Mouse (Mus musculus): ENCODE results near the gene Amfr. TPM values are rescaled to one million over a fixed set of nuclear protein-coding genes. Genes with fewer than 3 reads are reported as not detected.

Amfr gene
- total RNA-seq, 2 experiments from 2014 or later: 129 to 132 TPM

DNA sequence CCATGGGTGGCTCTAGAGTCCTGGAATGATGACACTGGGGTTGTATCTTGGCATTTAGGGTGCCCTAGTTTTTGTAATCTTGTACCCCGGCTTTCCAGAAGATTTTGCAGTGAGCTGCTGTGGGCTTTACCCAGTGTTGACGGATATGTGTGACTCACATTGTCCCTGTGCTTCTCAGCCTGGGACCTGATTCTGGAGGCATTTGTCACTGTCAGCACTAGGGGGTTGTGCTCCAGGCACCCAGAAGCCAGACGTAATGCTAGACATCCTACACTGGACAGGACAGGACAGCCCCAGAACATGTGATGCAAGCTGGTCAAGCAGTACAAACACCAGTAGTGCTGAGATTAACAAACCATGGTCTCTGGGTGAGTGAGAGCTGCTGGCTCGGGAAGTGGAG is 66.9 kb downstream of the Amfr start:
- no peak for DNase-seq (ENCODE audit: extremely low spot score in 1 of 2, low spot score in 2 of 2)

DNA sequence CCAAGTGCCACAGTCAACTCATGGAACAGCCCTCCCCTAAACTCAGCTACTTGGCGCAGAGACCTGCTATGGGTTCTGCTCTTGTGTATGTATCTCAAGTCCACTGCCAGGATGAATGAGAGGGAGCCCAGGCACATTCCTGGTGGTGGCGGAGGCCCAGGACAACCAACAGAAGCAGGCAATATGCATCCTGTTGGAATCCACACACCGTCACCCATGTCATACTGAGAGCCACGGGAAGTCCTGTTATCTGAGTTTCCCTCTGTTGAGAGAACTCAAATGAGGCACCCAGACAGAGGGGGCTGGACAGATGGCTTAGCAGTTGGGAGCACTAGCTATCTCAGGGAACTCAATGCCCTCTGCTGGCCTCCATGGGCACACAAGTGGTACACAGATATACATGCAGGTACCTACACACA is 71.0 kb downstream of the Amfr start:
- intact Hi-C loops (cut with DNase I): no loop called here
- no peak for DNase-seq (ENCODE audit: extremely low spot score in 1 of 2, low spot score in 2 of 2)

More for the DNA sequence above, 66.9 kb downstream of the Amfr start:
- intact Hi-C loops (cut with DNase I): no loop called here

DNA sequence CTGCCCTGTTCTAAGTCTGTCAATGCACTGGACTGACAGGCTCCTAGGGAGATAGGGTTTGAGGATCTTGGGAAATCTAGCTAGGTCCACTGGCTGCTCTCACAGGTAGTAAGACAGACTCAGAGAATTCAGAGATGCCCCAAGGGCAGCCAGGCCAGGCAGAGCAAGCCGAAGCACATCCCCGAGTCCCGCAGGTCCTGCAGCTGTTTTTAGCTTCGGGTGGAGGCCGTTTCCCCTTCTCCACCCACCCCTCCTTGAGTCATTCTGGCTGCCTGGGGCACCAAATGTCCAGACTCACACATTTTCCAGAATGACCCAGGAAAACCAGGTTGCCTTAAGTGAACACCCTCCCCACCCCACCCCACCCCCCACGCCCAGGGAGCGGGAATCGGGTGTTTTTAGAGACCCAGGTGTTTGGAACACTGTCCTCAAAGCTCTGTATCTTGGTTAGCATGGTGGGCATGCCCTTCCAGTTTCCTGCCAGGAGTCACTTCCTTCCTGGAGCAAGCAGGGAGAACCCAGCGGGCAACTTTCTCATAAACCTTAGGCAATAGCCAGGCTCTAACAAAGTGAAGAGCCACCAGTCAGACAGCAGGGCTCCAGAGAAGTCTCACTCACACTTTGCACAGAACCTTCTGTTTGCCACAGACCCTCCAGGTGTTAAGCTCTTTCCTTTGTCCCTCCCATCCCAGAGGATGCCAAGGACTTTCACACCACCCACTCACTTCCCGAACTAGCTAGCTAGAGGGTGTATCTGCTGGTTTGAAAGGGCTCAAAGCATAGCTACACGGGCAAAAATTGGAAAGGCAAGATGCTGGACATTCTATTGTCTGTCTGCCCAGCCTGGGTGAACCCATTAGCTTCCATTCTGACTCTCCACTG is 71.9 kb downstream of the Amfr start:
- DNase-seq (ENCODE audit: extremely low spot score in 1 of 2, low spot score in 2 of 2): no peak
- intact Hi-C loops (cut with DNase I): no loop called here

DNA sequence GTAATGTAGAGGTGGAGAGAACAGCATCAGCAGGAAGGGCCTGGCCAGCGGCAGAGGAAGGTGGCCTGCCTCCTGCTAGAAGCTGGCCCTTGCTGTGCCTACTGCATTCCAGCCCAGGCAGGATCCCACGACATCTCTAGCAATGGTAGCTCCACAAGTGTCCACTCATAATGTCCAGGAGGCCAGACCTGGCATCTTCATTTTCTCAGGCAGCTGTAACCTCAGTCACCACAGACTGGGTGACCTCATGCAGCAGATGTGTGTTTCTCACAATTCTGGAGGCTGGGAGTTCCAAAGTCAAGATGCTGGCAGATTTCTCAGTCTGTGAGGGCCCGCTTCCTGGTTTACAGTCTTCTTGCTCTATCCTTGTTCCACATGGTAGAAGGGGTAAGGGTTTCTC is 74.4 kb downstream of the Amfr start:
- intact Hi-C loops (cut with DNase I): no loop called here

DNA sequence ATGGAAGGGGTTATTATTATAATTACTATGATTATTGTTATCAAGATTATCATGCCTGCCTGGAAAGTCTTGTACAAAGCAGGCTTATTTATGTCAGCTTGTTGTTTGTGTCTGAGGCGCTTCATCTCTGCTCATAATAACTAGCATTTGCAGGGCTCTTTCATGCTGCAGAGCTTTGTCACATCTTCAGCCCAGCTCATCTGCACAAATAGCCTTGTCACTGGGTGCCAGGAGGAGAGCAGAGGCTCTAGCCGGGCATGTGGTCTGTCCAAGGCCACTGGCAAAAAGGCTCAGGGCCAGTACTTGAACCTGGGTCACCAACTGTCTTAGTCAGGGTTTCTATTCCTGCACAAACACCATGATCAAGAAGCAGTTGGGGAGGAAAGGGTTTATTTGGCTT is 79.4 kb downstream of the Amfr start:
- intact Hi-C loops (cut with DNase I): loop anchor here (5.0 kb wide), 2 partner anchors 116 to 341 kb away; no protein-coding TSS in a partner anchor
- DNase-seq (ENCODE audit: extremely low spot score in 1 of 2, low spot score in 2 of 2): no peak

More for the DNA sequence above, 74.4 kb downstream of the Amfr start:
- DNase-seq (ENCODE audit: extremely low spot score in 1 of 2, low spot score in 2 of 2): no peak

DNA sequence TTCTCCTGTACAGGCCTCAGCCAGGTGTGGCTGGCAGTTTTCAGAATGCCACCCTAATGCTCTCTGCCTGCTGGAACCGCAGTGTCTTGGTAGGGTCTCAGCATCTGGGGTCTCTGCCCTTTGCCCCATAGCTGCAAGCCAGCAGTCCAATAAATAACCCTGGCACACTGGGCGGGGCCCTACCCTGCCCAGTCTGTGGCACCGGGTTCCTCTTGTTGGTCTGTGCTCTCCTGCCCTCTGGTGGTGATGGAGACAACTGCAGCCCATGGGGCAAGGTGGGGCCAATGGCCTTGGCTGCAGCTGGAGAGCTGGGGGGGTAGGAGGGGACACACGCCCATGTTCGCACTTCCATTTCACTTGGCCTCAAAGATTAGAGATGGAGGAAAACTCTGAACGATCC is 79.8 kb downstream of the Amfr start:
- intact Hi-C loops (cut with DNase I): loop anchor here (5.0 kb wide), 2 partner anchors 116 to 341 kb away; no protein-coding TSS in a partner anchor
- peak; percentile 62 to 80 for DNase-seq (ENCODE audit: extremely low spot score in 1 of 2, low spot score in 2 of 2)

DNA sequence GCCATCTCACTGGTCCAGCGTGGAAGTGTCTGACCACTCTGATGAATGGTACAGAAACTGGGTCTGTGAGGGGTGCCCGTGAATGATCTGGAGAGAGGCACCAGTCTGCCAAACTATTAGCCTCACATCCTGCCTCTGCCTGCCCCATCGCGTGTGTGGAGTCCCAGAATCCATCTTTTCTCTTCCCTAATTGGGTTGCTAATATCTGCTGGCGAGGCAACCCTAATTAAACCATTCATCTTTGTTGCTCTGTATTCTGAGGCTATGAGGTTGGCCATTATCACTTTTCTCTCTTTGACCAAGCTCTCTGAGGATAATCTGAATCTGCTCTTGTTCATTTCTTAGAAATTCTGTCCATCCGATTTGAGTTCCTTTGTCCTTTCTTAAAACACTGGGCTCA is 81.3 kb downstream of the Amfr start:
- peak in 1 of 2 experiments; percentile 42 for DNase-seq (ENCODE audit: extremely low spot score in 1 of 2, low spot score in 2 of 2)

DNA sequence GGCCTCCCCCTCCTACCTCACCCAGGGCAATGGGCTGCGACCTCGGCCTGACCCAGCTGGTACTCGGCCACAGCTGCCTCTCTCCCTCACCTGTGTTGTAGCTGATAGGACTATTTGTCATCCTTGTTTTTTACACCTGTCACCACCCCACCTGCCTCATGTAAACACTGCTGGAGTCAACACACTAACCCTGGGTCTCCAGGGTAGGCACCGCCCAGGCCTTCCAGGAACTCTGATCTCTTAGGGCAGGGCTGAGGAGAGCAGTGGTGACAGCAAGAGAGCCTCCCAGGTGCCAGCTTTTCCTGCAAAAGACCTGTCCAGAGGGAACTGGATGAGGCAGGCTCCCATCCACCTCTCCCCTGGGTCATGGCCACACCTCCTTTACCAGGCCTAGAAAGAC is 83.4 kb downstream of the Amfr start:
- no peak for DNase-seq (ENCODE audit: extremely low spot score in 1 of 2, low spot score in 2 of 2)
- intact Hi-C loops (cut with DNase I): no loop called here

More for the DNA sequence above, 81.3 kb downstream of the Amfr start:
- intact Hi-C loops (cut with DNase I): loop anchor here (5.0 kb wide), 2 partner anchors 114 to 339 kb away; no protein-coding TSS in a partner anchor

DNA sequence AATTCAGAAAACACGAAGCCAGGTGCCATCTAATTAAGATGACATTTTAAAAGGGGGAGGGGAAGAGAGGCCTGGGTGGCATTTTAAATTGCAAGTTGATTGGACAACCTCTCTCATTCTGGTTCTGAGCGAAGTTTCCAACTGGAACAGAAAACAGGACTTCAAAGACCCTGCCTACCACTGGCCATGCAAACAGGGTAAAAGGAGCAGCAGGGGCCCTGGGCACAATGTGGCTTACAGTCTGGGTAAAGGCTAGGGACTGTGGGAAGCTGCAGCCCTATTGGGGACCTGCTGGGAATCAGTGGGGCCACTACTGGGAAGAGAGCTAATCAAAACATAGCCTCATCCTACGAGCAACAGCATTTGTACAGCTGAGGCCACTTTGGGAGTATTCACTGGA is 87.1 kb downstream of the Amfr start:
- peak in 1 of 2 experiments; percentile 36 for DNase-seq (ENCODE audit: extremely low spot score in 1 of 2, low spot score in 2 of 2)
- intact Hi-C loops (cut with DNase I): no loop called here

DNA sequence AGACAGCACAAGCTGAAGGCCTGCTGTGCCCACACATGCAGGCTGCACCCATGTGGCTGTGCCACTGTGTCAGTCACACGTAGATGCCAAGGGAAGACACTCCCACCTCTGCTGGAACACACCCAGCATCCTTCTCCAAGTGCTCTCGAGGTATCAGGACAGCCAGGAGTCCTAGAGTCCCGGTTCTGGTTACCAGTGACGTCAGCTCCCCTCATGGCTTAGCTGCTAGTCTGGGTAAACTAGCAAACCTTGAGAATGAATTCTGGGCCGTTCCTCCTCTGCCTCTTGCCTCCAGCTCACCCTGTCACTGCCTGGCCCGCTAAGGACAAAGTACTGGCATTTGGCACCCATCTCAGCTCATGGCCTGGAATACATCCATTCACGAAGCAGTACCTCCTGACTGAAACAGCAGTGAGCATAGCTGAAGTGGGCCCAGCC is 88.7 kb downstream of the Amfr start:
- intact Hi-C loops (cut with DNase I): loop anchor here (5.0 kb wide), 1 partner anchor 112 kb away; no protein-coding TSS in a partner anchor
- DNase-seq (ENCODE audit: extremely low spot score in 1 of 2, low spot score in 2 of 2): no peak

Small RNA genes lying within 50 kb of the gene (microRNA-seq; reads per million reads assigned to microRNA genes)
- not detected for gene Gm24159

Other genes starting within 250 kb of the Amfr start
- 1,000 to 10,000 TPM; 1,067 to 1,097 TPM for gene Gnao1, start 202.9 kb downstream of the Amfr start, total RNA-seq (2021)
- gene Nudt21, start 24.2 kb upstream of the Amfr start, total RNA-seq (2021): 10 to 100 TPM; 66.4 to 75.8 TPM
- 10 to 100 TPM; 36.7 to 38.1 TPM for gene Ogfod1, start 24.4 kb upstream of the Amfr start, total RNA-seq (2021)
- 10 to 100 TPM; 22.2 to 23.9 TPM for gene Bbs2, start 86.1 kb upstream of the Amfr start, total RNA-seq (2021)
- not detected for gene Mt4, start 124.4 kb upstream of the Amfr start, total RNA-seq (2021)
- gene Mt3, start 139.8 kb upstream of the Amfr start, total RNA-seq (2021): 100 to 1,000 TPM; 452 to 527 TPM
- 100 to 1,000 TPM in 1 of 2 experiments, 10 to 100 TPM in 1; 63.5 to 266 TPM for gene Mt2, start 159.8 kb upstream of the Amfr start, total RNA-seq (2021)
- 100 to 1,000 TPM in 1 of 2 experiments, 10 to 100 TPM in 1; 80.3 to 200 TPM for gene Mt1, start 166.2 kb upstream of the Amfr start, total RNA-seq (2021)
- gene Nup93, start 201.7 kb upstream of the Amfr start, total RNA-seq (2021): 10 to 100 TPM; 49.1 to 51.0 TPM